ENCODE assay signal across 26 mouse cellular contexts in the genomic region with DNA sequence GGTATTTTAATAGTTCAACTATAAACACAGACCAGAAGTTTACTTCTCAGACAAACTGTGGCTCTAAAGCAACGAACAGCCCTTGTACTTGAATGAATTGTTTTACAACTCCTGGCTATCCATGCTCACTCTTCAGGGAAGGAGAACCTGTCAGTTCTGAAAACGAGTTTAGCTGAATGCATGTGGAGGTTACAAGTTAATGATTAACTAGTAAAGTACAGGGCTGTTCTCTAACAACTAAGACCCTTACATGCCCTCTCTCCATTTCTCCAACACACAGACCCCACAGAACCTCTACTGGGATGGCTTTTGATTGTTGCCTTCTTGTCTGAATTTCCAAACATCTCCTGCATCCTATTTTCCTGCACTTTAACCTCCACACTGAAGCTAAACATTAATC. TPM values are rescaled to one million over a fixed set of nuclear protein-coding genes. Genes with fewer than 3 reads are reported as not detected.
A peak's percentile ranks its signal among the peaks of the same experiment; 100 is the strongest.
DNase-seq lines count a peak whose midpoint lies in the region; ATAC-seq and TF ChIP-seq lines count a peak whose summit lies in the region.
"Had no signal": no experiment of that assay in that cellular context is flagged by ENCODE, and none has a peak within 500 bp of the region (broad histone marks: within the 10 kb centered on the region; RNA-seq: fewer than 3 reads in every experiment).

No protein-coding gene starts in this region.

- 0 out of 2 replicates have a peak overlapping the region, but pooled peaks have one; percentile 25 for H3K27ac ChIP-seq in kidney, embryonic 15.5 days
- 0 out of 2 replicates have a peak overlapping the region, but pooled peaks have one; percentile 34 for H3K27ac ChIP-seq in lung, embryonic 15.5 days
- H3K27ac ChIP-seq in kidney, postnatal 0 days = no peak overlapping the region
- peak overlapping the region; percentile 25; the same call in 1 of the 2 replicates for H3K27ac ChIP-seq in stomach, embryonic 16.5 days (ENCODE audit: low read length)
- H3K27ac ChIP-seq in midbrain, postnatal 0 days (ENCODE audit: low read depth, low read length) = no peak overlapping the region
- H3K27ac ChIP-seq: embryonic facial prominence, embryonic 12.5 days; hindbrain, embryonic 12.5 days; limb, embryonic 10.5 days; limb, embryonic 15.5 days; liver, embryonic 15.5 days; midbrain, embryonic 12.5 days; neural tube, embryonic 13.5 days had no signal

- 29% methylated on average over 2 of the region's 2 CpGs for WGBS in kidney, embryonic 15.5 days
- WGBS in lung, embryonic 15.5 days = 22% methylated on average over 2 of the region's 2 CpGs
- WGBS in kidney, postnatal 0 days = 13% methylated on average over 2 of the region's 2 CpGs
- 19% methylated on average over 2 of the region's 2 CpGs for WGBS in stomach, embryonic 16.5 days
- 58% methylated on average over 2 of the region's 2 CpGs for WGBS in midbrain, postnatal 0 days

- no peak for DNase-seq in kidney, postnatal 4 days
- no peak for DNase-seq in lung, postnatal 25 days (ENCODE audit: low spot score)
- DNase-seq in kidney, postnatal 0 days (ENCODE audit: low spot score) = peak; percentile 31
- DNase-seq in midbrain, postnatal 0 days (ENCODE audit: low spot score) = no peak
- DNase-seq: adrenal gland, postnatal 25 days; B cell, adult 2 months; cerebellum, adult 11-12 months; cerebellum, adult 9-11 months; embryo, embryonic 11 days; gastrocnemius, postnatal 14 days; layer of hippocampus, postnatal 36 days; lung, postnatal 36 days; right cerebral cortex, postnatal 4 days; thymus, postnatal 25 days had no signal

- no peaks in the 10 kb centered on the region for H3K9me3 ChIP-seq in kidney, embryonic 15.5 days (replicated peaks)
- no peaks in the 10 kb centered on the region for H3K9me3 ChIP-seq in lung, embryonic 15.5 days
- H3K9me3 ChIP-seq in kidney, postnatal 0 days (replicated peaks; ENCODE audit: low read length) = no peaks in the 10 kb centered on the region
- no peaks in the 10 kb centered on the region for H3K9me3 ChIP-seq in stomach, embryonic 16.5 days (replicated peaks; ENCODE audit: control insufficient read depth, low read length)
- H3K9me3 ChIP-seq in midbrain, postnatal 0 days (ENCODE audit: low read length) = no peaks in the 10 kb centered on the region
- H3K9me3 ChIP-seq: embryonic facial prominence, embryonic 12.5 days; hindbrain, embryonic 12.5 days; limb, embryonic 10.5 days; limb, embryonic 15.5 days; liver, embryonic 15.5 days; megakaryocyte, embryonic 14.5 days; midbrain, embryonic 12.5 days; neural tube, embryonic 13.5 days had no signal

- no peak overlapping the region for H3K4me2 ChIP-seq in kidney, embryonic 15.5 days
- no peak overlapping the region for H3K4me2 ChIP-seq in lung, embryonic 15.5 days
- H3K4me2 ChIP-seq in kidney, postnatal 0 days (ENCODE audit: low read length) = no peak overlapping the region
- H3K4me2 ChIP-seq in stomach, embryonic 16.5 days (ENCODE audit: low read depth, low read length) = no peak overlapping the region
- H3K4me2 ChIP-seq in midbrain, postnatal 0 days (ENCODE audit: low read depth, low read length, poor library complexity, severe bottlenecking) = no peak overlapping the region
- H3K4me2 ChIP-seq: embryonic facial prominence, embryonic 12.5 days; hindbrain, embryonic 12.5 days; limb, embryonic 15.5 days; liver, embryonic 15.5 days; midbrain, embryonic 12.5 days; neural tube, embryonic 13.5 days had no signal

- no peak overlapping the region for H3K4me3 ChIP-seq in kidney, embryonic 15.5 days (replicated peaks)
- no peak overlapping the region for H3K4me3 ChIP-seq in lung, embryonic 15.5 days
- no peak overlapping the region for H3K4me3 ChIP-seq in kidney, postnatal 0 days (replicated peaks; ENCODE audit: low read depth, low read length)
- H3K4me3 ChIP-seq in stomach, embryonic 16.5 days (replicated peaks; ENCODE audit: low read length) = no peak overlapping the region
- no peak overlapping the region for H3K4me3 ChIP-seq in midbrain, postnatal 0 days (ENCODE audit: low read depth, low read length)
- H3K4me3 ChIP-seq: embryonic facial prominence, embryonic 12.5 days; hindbrain, embryonic 12.5 days; limb, embryonic 10.5 days; limb, embryonic 15.5 days; liver, embryonic 15.5 days; megakaryocyte, embryonic 14.5 days; midbrain, embryonic 12.5 days; neural tube, embryonic 13.5 days had no signal

- H3K9ac ChIP-seq in kidney, embryonic 15.5 days = no peak overlapping the region
- H3K9ac ChIP-seq in lung, embryonic 15.5 days = no peak overlapping the region
- no peak overlapping the region for H3K9ac ChIP-seq in kidney, postnatal 0 days (ENCODE audit: low read depth, low read length)
- no peak overlapping the region for H3K9ac ChIP-seq in stomach, embryonic 16.5 days (ENCODE audit: low read length)
- no peak overlapping the region for H3K9ac ChIP-seq in midbrain, postnatal 0 days (replicated peaks; ENCODE audit: low read length, poor library complexity, severe bottlenecking)
- H3K9ac ChIP-seq: embryonic facial prominence, embryonic 12.5 days; hindbrain, embryonic 12.5 days; limb, embryonic 15.5 days; liver, embryonic 15.5 days; midbrain, embryonic 12.5 days; neural tube, embryonic 13.5 days had no signal

- H3K4me1 ChIP-seq in kidney, embryonic 15.5 days = peaks cover 6% of the 10 kb centered on the region; the same call in 1 of the 2 replicates
- H3K4me1 ChIP-seq in lung, embryonic 15.5 days = no peaks in the 10 kb centered on the region
- no peaks in the 10 kb centered on the region for H3K4me1 ChIP-seq in kidney, postnatal 0 days (replicated peaks; ENCODE audit: insufficient read depth, low read length)
- H3K4me1 ChIP-seq in stomach, embryonic 16.5 days (ENCODE audit: control insufficient read depth, insufficient read depth, low read length) = no peaks in the 10 kb centered on the region; the same call in 1 of the 2 replicates
- H3K4me1 ChIP-seq in midbrain, postnatal 0 days (ENCODE audit: insufficient read depth, low read length) = no peaks in the 10 kb centered on the region
- H3K4me1 ChIP-seq: embryonic facial prominence, embryonic 12.5 days; hindbrain, embryonic 12.5 days; limb, embryonic 10.5 days; limb, embryonic 15.5 days; midbrain, embryonic 12.5 days; neural tube, embryonic 13.5 days had no signal

- no peak for TF ChIP-seq CTCF in kidney, postnatal 0 days (IDR thresholded peaks at IDR 0.05; ENCODE audit: low read depth)
- no peak for TF ChIP-seq CTCF in midbrain, postnatal 0 days (IDR thresholded peaks at IDR 0.05)

- H3K27me3 ChIP-seq in kidney, embryonic 15.5 days = no peaks in the 10 kb centered on the region
- H3K27me3 ChIP-seq in lung, embryonic 15.5 days = no peaks in the 10 kb centered on the region
- no peaks in the 10 kb centered on the region for H3K27me3 ChIP-seq in kidney, postnatal 0 days (ENCODE audit: insufficient read depth, low read length)
- no peaks in the 10 kb centered on the region for H3K27me3 ChIP-seq in stomach, embryonic 16.5 days (ENCODE audit: control insufficient read depth, insufficient read depth, low read length)
- no peaks in the 10 kb centered on the region for H3K27me3 ChIP-seq in midbrain, postnatal 0 days (ENCODE audit: insufficient read depth, low read length)
- H3K27me3 ChIP-seq: embryonic facial prominence, embryonic 12.5 days; hindbrain, embryonic 12.5 days; limb, embryonic 15.5 days; liver, embryonic 15.5 days; megakaryocyte, embryonic 14.5 days; midbrain, embryonic 12.5 days; neural tube, embryonic 13.5 days had no signal

- peak; percentile 81 for ATAC-seq in kidney, embryonic 15.5 days (replicated peaks; ENCODE audit: low FRiP score)
- ATAC-seq in lung, embryonic 15.5 days (ENCODE audit: borderline replicate concordance, extremely low read depth, low FRiP score, low TSS enrichment) = peak; percentile 27; the same call in 1 of the 2 replicates
- no peak for ATAC-seq in kidney, postnatal 0 days (replicated peaks; ENCODE audit: low FRiP score, low read depth)
- peak; percentile 66 for ATAC-seq in stomach, embryonic 16.5 days (ENCODE audit: insufficient read depth, low FRiP score)
- ATAC-seq in midbrain, postnatal 0 days (ENCODE audit: low FRiP score) = no peak
- ATAC-seq: forebrain, embryonic 14.5 days had no signal

- H3K36me3 ChIP-seq in kidney, embryonic 15.5 days = no peaks in the 10 kb centered on the region
- no peaks in the 10 kb centered on the region for H3K36me3 ChIP-seq in lung, embryonic 15.5 days
- H3K36me3 ChIP-seq in kidney, postnatal 0 days (ENCODE audit: insufficient read depth, low read length) = no peaks in the 10 kb centered on the region
- H3K36me3 ChIP-seq in stomach, embryonic 16.5 days (ENCODE audit: control insufficient read depth, insufficient read depth, low read length) = no peaks in the 10 kb centered on the region
- no peaks in the 10 kb centered on the region for H3K36me3 ChIP-seq in midbrain, postnatal 0 days (ENCODE audit: insufficient read depth, low read length)
- H3K36me3 ChIP-seq: embryonic facial prominence, embryonic 12.5 days; hindbrain, embryonic 12.5 days; limb, embryonic 10.5 days; limb, embryonic 15.5 days; liver, embryonic 15.5 days; midbrain, embryonic 12.5 days; neural tube, embryonic 13.5 days had no signal

RNA-seq across cellular contexts. Expression of a gene that starts 53.7 kb away (rescaled TPM):
- polyA plus RNA-seq in kidney, embryonic 15.5 days (2015; fragmentation: Nextera tagmentation; extraction: Ambion mirVana) = 6.4 and 7.5 TPM in 2 replicates
- polyA plus RNA-seq in lung, embryonic 15.5 days (2015; fragmentation: Nextera tagmentation; extraction: Ambion mirVana) = 11.7 and 12.5 TPM in 2 replicates
- 9.3 and 10.3 TPM in 2 replicates for polyA plus RNA-seq in kidney, postnatal 0 days (2015; fragmentation: Nextera tagmentation; extraction: Ambion mirVana)
- polyA plus RNA-seq in stomach, embryonic 16.5 days (2015; fragmentation: Nextera tagmentation; extraction: Ambion mirVana) = 4.4 and 5.5 TPM in 2 replicates
- total RNA-seq in midbrain, postnatal 0 days (2014; rRNA removed) = 1.9 TPM in 1 of 2 replicates, not detected in the other
- polyA plus RNA-seq in midbrain, postnatal 0 days (2015; fragmentation: Nextera tagmentation; extraction: Ambion mirVana) = 1.2 and 1.9 TPM in 2 replicates

Comparison
In these comparisons a context has a peak if more than half of its experiments do, and no peak if none do; other contexts are left out.
1. ATAC-seq: peak in kidney, embryonic 15.5 days (single experiment), lung, embryonic 15.5 days (single experiment) and stomach, embryonic 16.5 days (single experiment); none in kidney, postnatal 0 days (single experiment) and midbrain, postnatal 0 days (single experiment).
2. H3K27ac ChIP-seq: peak in kidney, embryonic 15.5 days (single experiment), lung, embryonic 15.5 days (single experiment) and stomach, embryonic 16.5 days (single experiment); none in kidney, postnatal 0 days (single experiment) and midbrain, postnatal 0 days (single experiment).